Mouse (Mus musculus) CH12.LX (cell line): ENCODE data around the gene Lrp6. TPM values are rescaled to one million over a fixed set of nuclear protein-coding genes. Genes with fewer than 3 reads are reported as not detected.

Experiments used
- DNase-seq: peaks from one replicate; pipeline ENCODE4 v3.0.0-alpha.2; 2013; ENCODE audit errors: extremely low read depth
- H3K27ac ChIP-seq: 2 replicates; pipeline ENCODE4 v1.5.1; 2012; ENCODE audit warnings: low read depth, mild to moderate bottlenecking, control low read depth, moderate library complexity; ENCODE audit not compliant: insufficient read depth
- H3K27me3 ChIP-seq: replicated peaks from 2 replicates; pipeline ENCODE3; 2012; ENCODE audit warnings: inconsistent platforms
- H3K36me3 ChIP-seq, 2 experiments: replicated peaks in 1 of 2; 2 replicates each; pipeline versions ENCODE3 to v1.6.1; 2012; ENCODE audit warnings: inconsistent platforms in 1 of 2, low read length in 1 of 2, mild to moderate bottlenecking in 1 of 2, mixed read lengths in 1 of 2, moderate library complexity in 1 of 2; ENCODE audit not compliant: control insufficient read depth in 1 of 2, insufficient read depth in 1 of 2
- H3K4me1 ChIP-seq, 2 experiments: 2 replicates each; pipeline ENCODE4 v1.6.1; 2012; ENCODE audit warnings: inconsistent platforms in 1 of 2, moderate library complexity in 1 of 2; ENCODE audit not compliant: insufficient read depth in 2 of 2, control insufficient read depth in 1 of 2
- H3K4me2 ChIP-seq: 2 replicates; pipeline ENCODE4 v1.6.1; 2012; ENCODE audit warnings: low read depth, mild to moderate bottlenecking, control low read depth; ENCODE audit not compliant: poor library complexity, insufficient read depth, severe bottlenecking
- H3K4me3 ChIP-seq, 3 experiments: fragments of 150-350 bp in 1 of 3; sonication (generic) in 1 of 3; replicated peaks in 1 of 3; 2 replicates each; pipeline versions ENCODE3 to v1.5.1; 2011 to 2012; ENCODE audit warnings: low read depth in 2 of 3, low read length in 2 of 3, mild to moderate bottlenecking in 2 of 3, moderate library complexity in 2 of 3, control low read depth in 1 of 3, improper control_type of control experiment in 1 of 3, inconsistent platforms in 1 of 3, mixed read lengths in 1 of 3; ENCODE audit not compliant: poor library complexity in 1 of 3
- H3K79me2 ChIP-seq: replicated peaks from 2 replicates; pipeline ENCODE4 v1.6.1; 2012; ENCODE audit warnings: mild to moderate bottlenecking, moderate library complexity; ENCODE audit not compliant: control insufficient read depth, poor library complexity, insufficient read depth, severe bottlenecking; ENCODE audit errors: extremely low read depth
- H3K9ac ChIP-seq: 2 replicates; pipeline ENCODE4 v1.6.1; 2012; ENCODE audit warnings: low read depth, mild to moderate bottlenecking, control low read depth, moderate library complexity; ENCODE audit not compliant: insufficient read depth
- H3K9me3 ChIP-seq: replicated peaks from 2 replicates; pipeline ENCODE3; 2012; ENCODE audit warnings: low read length, inconsistent platforms, mixed read lengths
- E2F4 ChIP-seq: IDR thresholded peaks from 2 replicates; pipeline ENCODE4 v1.6.1; 2011; ENCODE audit warnings: low read depth, low read length, improper control_type of control experiment; ENCODE audit not compliant: insufficient replicate concordance
- ELF1 ChIP-seq: IDR thresholded peaks from 2 replicates; pipeline ENCODE4 v1.6.1; 2014; ENCODE audit warnings: low read depth, mild to moderate bottlenecking, inconsistent platforms, low read length, improper control_type of control experiment
- EP300 ChIP-seq: IDR thresholded peaks from 2 replicates; pipeline ENCODE4 v1.6.1; 2011; ENCODE audit warnings: low read length, improper control_type of control experiment
- GABPA ChIP-seq: IDR thresholded peaks from 2 replicates; pipeline ENCODE4 v1.6.1; 2012; ENCODE audit warnings: low read depth, low read length, improper control_type of control experiment, inconsistent platforms; ENCODE audit not compliant: insufficient replicate concordance
- HCFC1 ChIP-seq: IDR thresholded peaks from 2 replicates; pipeline ENCODE4 v1.6.1; 2012; ENCODE audit warnings: low read depth, mild to moderate bottlenecking, inconsistent platforms, low read length, improper control_type of control experiment
- JUND ChIP-seq: conservative IDR thresholded peaks from 2 replicates; pipeline ENCODE4 v1.6.1; 2011; ENCODE audit warnings: low read depth, low read length, improper control_type of control experiment
- KAT2A ChIP-seq: IDR thresholded peaks from 2 replicates; pipeline ENCODE4 v1.6.1; 2012; ENCODE audit warnings: low read length, improper control_type of control experiment, inconsistent platforms; ENCODE audit not compliant: insufficient replicate concordance
- MAX ChIP-seq: IDR thresholded peaks from 2 replicates; pipeline ENCODE4 v1.6.1; 2011; ENCODE audit warnings: low read length, improper control_type of control experiment
- MEF2A ChIP-seq: IDR thresholded peaks from 2 replicates; pipeline ENCODE4 v1.6.1; 2014; ENCODE audit warnings: low read depth, mild to moderate bottlenecking, inconsistent platforms, low read length, improper control_type of control experiment, borderline replicate concordance
- MXI1 ChIP-seq: IDR thresholded peaks from 2 replicates; pipeline ENCODE4 v1.6.1; 2011; ENCODE audit warnings: mild to moderate bottlenecking, low read depth, low read length, improper control_type of control experiment
- NELFE ChIP-seq: IDR thresholded peaks from 2 replicates; pipeline ENCODE4 v1.6.1; 2011; ENCODE audit warnings: low read depth, low read length, improper control_type of control experiment
- PAX5 ChIP-seq: IDR thresholded peaks from 2 replicates; pipeline ENCODE4 v1.6.1; 2012; ENCODE audit warnings: low read length, inconsistent platforms, mixed read lengths
- POLR2A ChIP-seq: IDR thresholded peaks from 2 replicates; pipeline ENCODE4 v1.6.1; 2011; ENCODE audit warnings: low read depth, mild to moderate bottlenecking, improper control_type of control experiment, low read length
- RCOR1 ChIP-seq: conservative IDR thresholded peaks from 2 replicates; pipeline ENCODE4 v1.6.1; 2012; ENCODE audit warnings: low read depth, mild to moderate bottlenecking, inconsistent platforms, low read length, improper control_type of control experiment
- SIN3A ChIP-seq: IDR thresholded peaks from 2 replicates; pipeline ENCODE4 v1.6.1; 2012; ENCODE audit warnings: low read length, improper control_type of control experiment, inconsistent platforms
- TBP ChIP-seq: conservative IDR thresholded peaks from 2 replicates; pipeline ENCODE4 v1.6.1; 2011; ENCODE audit warnings: low read depth, low read length, improper control_type of control experiment
- USF1 ChIP-seq: IDR thresholded peaks from 2 replicates; pipeline ENCODE4 v1.6.1; 2014; ENCODE audit warnings: low read depth, mild to moderate bottlenecking, inconsistent platforms, low read length, improper control_type of control experiment
- USF2 ChIP-seq: conservative IDR thresholded peaks from 2 replicates; pipeline ENCODE4 v1.6.1; 2011; ENCODE audit warnings: low read depth, low read length, improper control_type of control experiment
- ZKSCAN1 ChIP-seq: IDR thresholded peaks from 2 replicates; pipeline ENCODE4 v1.6.1; 2012; ENCODE audit warnings: low read depth, inconsistent platforms, low read length, improper control_type of control experiment, borderline replicate concordance
- ZMIZ1 ChIP-seq: IDR thresholded peaks from 2 replicates; pipeline ENCODE4 v1.6.1; 2012; ENCODE audit warnings: low read depth, mild to moderate bottlenecking, inconsistent platforms, low read length, improper control_type of control experiment
- dilution Hi-C: fragments of 300-500 bp; cut with MboI; formaldehyde crosslinking; loops from 2 replicates; pipeline ENCODE4 v1.14.3; 2020; ENCODE audit warnings: low sequenced_read_pairs; ENCODE audit not compliant: extremely low pct_unique_long_range_greater_than_20kb, extremely low pct_ligation_motif_present
- in situ Hi-C: fragments of 300-500 bp; cut with MboI; formaldehyde crosslinking; loops from 3 replicates; pipeline ENCODE4 v1.14.3; 2019; ENCODE audit warnings: low sequenced_read_pairs, low pct_ligation_motif_present, low pct_unique_long_range_greater_than_20kb, mixed read lengths
- polyA plus RNA-seq: library from polyadenylated mRNA; unstranded; fragments of >175 nt; gene quantifications from 2 replicates; pipeline ENCODE4 v1.2.1, GENCODE M21; 2012; ENCODE audit warnings: low read depth; ENCODE audit not compliant: insufficient read length
- total RNA-seq, 2 experiments: library from RNA; depleted of rRNA; stranded (reverse); fragments of 300-350 nt in 1 of 2; fragments of >200 nt in 1 of 2; gene quantifications; 2 replicates each; pipeline ENCODE4 v1.2.3; 2012 to 2014

Gene Lrp6
- total and polyA plus RNA-seq, 3 experiments = 12.4 to 15.6 (median 13.3) TPM

GRCm38 (mm10) chr6:134551007-134551406 lies 15.8 kb downstream of the Lrp6 start:
- Histone ChIP-seq H3K9me3 (no peaks in the 10 kb centered on the region), H3K36me3 (peaks cover 0 to 2% of the 10 kb centered on the region in 2 experiments), H3K4me2 (no peak overlapping the region), H3K9ac (no peak overlapping the region), H3K4me3 (no peak overlapping the region), H3K79me2 (peaks cover 2% of the 10 kb centered on the region), H3K27me3 (no peaks in the 10 kb centered on the region), H3K27ac (no peak overlapping the region), H3K4me1 (peaks cover 0 to 14% of the 10 kb centered on the region in 2 experiments; a peak in 2 of 4 replicates)
- dilution Hi-C loops = no loop called here
- DNase-seq = no peak
- TF ChIP-seq RCOR1 = no peak
- TF ChIP-seq USF2 = no peak
- TF ChIP-seq ZKSCAN1 = no peak
- TF ChIP-seq POLR2A = no peak
- no peak for TF ChIP-seq PAX5
- TF ChIP-seq MAX = no peak
- in situ Hi-C loops = no loop called here

DNA sequence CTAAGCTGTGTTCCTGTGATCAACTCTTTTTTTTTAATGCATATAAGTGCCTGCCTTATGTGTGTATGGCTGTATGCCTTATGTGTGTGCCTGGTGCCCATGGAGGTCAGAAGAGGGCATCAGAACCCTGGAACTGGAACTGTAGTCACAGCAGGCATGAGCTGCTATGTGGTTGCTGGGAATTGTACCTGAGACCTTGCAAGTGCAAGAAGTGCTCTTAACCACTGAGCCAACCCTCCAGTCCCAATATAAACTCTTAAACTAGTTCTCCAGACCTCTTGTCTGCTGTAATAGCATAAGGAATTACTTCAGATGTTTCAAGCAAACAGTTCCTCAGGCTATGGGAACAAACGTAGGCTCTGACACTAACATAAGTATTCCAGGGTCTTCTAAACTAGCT lies 16.4 kb downstream of the Lrp6 start:
- Histone ChIP-seq H3K36me3 (peaks cover 0 to 2% of the 10 kb centered on the region in 2 experiments), H3K27ac (no peak overlapping the region), H3K9ac (no peak overlapping the region), H3K27me3 (no peaks in the 10 kb centered on the region), H3K9me3 (no peaks in the 10 kb centered on the region), H3K4me2 (no peak overlapping the region), H3K4me3 (no peak overlapping the region), H3K4me1 (peaks cover 0 to 16% of the 10 kb centered on the region in 2 experiments; a peak in 2 of 4 replicates)
- no peak for DNase-seq
- dilution Hi-C loops = no loop called here
- TF ChIP-seq GABPA (no peak), HCFC1 (no peak), SIN3A (no peak), ZKSCAN1 (no peak), ZMIZ1 (no peak), MXI1 (no peak), E2F4 (no peak), TBP (no peak), MEF2A (no peak), PAX5 (no peak), JUND (no peak), NELFE (no peak), KAT2A (no peak), EP300 (no peak), USF1 (no peak), ELF1 (no peak)
- TF ChIP-seq, all 38 proteins: peak for 0
- H3K79me2 ChIP-seq = peaks cover 2% of the 10 kb centered on the region; the same call in 1 of the 2 replicates
- in situ Hi-C loops = no loop called here
